Mouse (Mus musculus): ENCODE data around the gene Zfp865.
"Not testable (repeated sequence)": the region's sequence is repeated elsewhere in the genome, so short reads cannot be mapped to it uniquely, and the experiment has no call there.

Gene Zfp865

DNA sequence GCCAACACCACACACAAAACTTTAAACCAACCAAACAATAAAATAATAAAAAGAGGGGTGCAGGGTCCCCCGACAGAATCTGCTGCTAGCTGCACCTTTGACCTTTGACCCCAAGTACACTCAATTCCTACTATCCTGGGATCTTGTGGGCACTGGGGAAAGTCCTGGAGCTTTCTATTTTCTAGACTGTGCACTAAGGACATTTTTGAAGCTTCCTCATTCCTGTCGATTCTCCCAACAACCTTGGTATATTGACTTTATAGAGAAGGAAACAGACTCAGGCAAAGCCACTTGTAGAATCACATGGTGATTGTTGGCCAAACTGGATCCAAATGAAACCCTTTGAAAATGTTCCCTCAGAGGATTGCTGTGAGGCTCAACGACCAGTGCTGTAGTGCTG lies 4.1 kb upstream of the Zfp865 start:
- DNase-seq, result no peak

DNA sequence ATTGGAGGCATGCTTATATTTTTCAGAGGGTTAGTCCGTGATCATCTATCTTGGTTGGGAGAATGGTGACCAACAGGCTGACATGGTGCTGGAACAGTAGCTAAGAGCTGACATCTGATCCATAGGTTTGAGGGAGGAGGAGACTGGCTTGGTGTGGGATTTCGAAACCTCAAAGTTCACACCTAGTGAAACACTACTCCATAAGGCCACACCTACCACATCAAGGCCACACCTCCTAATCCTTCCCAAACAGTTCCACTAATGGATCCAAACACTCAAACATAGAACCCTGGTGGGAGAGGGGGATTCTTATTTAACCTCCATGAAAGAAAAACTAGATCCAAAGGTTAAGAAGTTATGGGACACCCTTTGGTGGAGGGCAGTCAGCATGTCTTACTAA lies 3.3 kb upstream of the Zfp865 start:
- no peak for DNase-seq

- DNase-seq, result peak in 1 of 2 experiments; percentile 39
Measured at GRCm38 (mm10) chr7:5017352-5017751, 2.8 kb upstream of the Zfp865 start.

DNA sequence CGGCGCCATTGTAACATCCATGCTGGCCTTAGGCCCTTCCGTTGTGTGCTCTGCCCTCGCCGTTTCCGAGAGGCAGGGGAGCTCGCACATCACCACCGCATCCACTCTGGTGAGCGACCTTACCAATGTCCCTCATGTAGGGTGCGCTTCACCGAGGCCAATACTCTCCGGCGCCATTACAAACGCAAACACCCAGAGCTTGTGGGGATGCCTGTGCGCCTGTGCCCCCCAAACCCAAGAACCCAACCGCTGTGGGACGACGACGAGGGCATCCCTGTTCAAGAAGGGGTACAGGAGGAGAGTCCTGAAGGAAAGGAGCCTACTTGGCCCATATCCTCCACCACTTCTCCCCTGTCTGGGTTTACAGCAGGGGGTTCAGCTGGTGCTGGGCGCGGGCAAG lies 2.2 kb upstream of the Zfp865 start:
- DNase-seq, result no peak

- not testable (repeated sequence) for DNase-seq
Measured at GRCm38 (mm10) chr7:5019576-5019975, 600 bp upstream of the Zfp865 start.

DNA sequence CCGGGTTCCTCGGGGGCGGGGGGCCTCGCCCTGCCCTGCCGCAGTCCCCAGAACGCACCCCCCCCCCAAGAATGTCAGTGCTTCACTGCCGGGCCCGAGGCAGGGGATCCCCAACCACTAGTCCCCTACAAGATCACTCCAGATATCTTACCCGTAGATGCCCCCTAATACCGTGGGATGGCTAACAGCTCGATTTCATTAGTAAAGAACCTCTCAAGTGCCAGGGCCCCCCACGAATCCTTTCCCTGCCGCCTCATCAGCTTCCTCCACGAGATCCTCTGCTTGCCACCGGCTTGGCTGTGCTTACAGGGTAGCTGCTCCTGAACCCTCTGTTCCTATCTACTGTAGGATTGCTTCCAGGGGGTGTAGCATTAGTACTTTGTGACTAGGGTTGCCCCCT lies 509 bp downstream of the Zfp865 start:
- DNase-seq, result no peak

DNA sequence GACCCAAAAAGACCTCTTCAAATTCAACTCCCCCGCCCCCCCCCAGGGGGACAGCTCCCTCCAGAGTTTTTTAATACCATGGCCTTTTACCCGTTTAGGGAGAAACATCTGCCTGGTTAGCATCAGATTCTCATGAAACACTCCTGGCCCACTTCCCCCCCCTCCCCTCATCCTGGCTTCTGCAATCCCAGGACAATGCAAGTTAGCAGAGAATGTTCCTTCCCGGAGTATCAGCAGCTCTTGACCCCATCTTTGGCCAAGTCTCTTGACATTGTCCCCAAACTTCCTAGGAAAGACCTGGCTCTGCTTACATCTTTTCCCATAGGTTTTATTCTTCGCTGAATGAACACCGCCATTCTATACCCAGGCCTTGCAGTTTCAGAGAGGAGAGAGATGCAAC lies 1.0 kb downstream of the Zfp865 start:
- DNase-seq, result no peak

- no peak for DNase-seq
Measured at GRCm38 (mm10) chr7:5029543-5029942, 9.4 kb downstream of the Zfp865 start.

- DNase-seq, result no peak
Measured at GRCm38 (mm10) chr7:5029946-5030345, 9.8 kb downstream of the Zfp865 start.

DNA sequence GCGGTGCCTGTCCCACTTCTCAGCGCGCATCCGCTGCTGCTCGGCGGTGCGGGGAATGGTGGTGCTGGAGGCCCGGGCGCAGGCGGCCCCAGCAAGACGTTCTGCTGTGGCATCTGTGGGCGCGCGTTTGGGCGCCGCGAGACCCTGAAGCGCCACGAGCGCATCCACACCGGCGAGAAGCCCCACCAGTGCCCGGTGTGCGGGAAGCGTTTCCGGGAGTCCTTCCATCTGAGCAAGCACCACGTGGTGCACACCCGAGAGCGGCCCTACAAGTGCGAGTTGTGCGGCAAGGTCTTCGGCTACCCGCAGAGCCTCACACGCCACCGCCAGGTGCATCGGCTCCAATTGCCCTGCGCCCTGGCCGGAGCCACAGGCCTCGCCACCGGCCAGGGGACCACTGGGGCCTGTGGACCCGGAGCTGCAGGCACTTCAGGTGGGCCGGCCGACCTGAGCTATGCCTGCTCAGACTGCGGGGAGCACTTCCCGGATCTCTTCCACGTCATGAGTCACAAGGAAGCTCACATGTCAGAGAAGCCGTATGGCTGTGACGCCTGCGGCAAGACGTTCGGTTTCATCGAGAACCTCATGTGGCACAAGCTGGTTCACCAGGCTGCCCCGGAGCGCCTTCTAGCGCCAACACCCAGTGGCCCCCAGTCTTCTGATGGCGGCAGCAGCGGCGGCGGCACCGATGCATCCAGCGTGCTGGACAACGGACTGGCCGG lies 10.5 kb downstream of the Zfp865 start:
- DNase-seq, result no peak

GRCm38 (mm10) chr7:5031496-5031895 lies 11.3 kb downstream of the Zfp865 start:
- no peak for DNase-seq

DNA sequence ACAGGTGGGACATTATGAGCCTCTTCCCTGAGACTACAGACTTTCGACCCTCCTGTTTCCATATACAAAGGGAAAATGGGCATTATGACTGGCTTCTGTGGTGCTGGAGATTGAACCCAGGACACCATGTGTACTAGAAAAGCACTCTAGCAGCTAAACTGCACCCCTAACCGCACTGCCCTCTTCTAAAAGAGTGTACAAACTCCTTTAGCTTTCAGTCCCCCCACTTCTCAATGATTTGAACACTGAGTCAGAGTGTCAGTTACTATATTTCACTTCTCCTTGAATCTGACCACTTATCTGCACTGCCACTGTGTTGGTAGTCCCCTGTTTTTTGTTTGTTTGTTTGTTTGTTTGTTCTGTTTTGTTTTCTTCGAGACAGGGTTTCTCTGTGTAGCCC lies 13.6 kb downstream of the Zfp865 start, which contains the start of gene 4632433K11Rik:
Gene 4632433K11Rik, plus strand, starts transcription at position 301 of the 400 bp plus-strand sequence.
- no peak for DNase-seq

GRCm38 (mm10) chr7:5035628-5036027 lies 15.5 kb downstream of the Zfp865 start:
- DNase-seq, result no peak

DNA sequence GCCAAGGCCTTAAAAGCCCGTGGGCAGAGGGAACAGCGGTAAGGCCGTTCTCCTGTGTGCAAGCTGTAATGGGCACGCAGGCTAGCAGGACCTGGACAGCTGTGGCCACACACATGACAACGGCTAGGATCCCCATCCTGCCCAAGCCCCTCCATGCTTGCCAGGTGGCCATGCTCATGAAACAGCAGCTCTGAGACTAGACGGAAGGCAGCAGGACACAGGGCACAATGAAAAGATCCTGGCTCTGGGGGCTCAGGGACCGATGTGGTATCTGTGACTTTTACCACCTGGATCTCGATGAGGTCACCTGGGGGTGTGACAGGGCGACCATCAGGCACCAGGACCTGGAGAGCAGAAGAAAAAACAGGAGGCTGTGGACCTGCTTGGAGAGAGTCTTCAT lies 16.0 kb downstream of the Zfp865 start:
- DNase-seq, result no peak

- DNase-seq, result no peak
Measured at GRCm38 (mm10) chr7:5037026-5037425, 16.9 kb downstream of the Zfp865 start.

- no peak for DNase-seq
Measured at GRCm38 (mm10) chr7:5037467-5037866, 17.3 kb downstream of the Zfp865 start.

- DNase-seq, result peak; percentile 96
Measured at GRCm38 (mm10) chr7:5038109-5038732, 18.0 kb downstream of the Zfp865 start, which contains the start of gene Zfp784. Zfp784 (minus strand) TSS chr7:5038446.

GRCm38 (mm10) chr7:5038940-5039339 lies 18.8 kb downstream of the Zfp865 start:
- no peak for DNase-seq

DNA sequence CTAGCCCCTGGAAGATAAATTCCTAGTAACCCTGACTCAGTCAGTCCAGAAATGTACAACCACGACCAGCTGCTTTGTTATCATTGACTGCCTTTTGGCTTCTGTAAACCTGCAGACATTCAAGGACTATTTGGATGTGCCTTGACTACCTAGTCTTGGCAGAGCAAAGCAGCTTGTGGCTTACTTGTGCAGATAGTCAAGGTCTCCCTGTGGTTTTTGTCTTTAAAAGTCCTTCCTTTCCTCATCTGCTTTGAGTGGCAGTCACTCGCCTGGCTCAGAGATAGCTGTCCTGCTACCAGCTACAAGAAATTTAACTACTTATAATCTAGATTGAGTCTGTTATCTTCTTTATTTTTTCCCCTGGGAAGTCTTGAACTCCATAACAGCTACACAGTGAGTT lies 24.8 kb downstream of the Zfp865 start:
- no peak for DNase-seq

DNA sequence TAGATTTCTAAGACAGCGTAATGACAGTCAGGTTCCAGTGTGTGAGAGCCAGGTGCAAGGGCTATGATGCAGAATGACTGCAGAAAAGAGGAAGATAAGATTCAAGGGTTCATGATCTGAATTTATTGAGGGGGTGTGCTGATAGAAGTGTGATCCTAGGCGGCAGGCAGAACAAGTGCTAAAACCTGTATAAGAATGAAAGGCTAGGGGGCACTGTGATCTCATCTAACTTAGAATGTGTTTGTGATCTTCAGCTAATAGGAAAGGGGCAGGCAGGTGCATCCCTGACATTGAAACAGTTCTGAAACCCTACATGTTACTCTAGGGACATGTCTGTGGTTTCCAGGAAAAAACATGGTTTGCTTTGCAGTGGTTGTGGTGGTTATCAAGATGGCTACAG lies 25.9 kb downstream of the Zfp865 start:
- no peak for DNase-seq

DNA sequence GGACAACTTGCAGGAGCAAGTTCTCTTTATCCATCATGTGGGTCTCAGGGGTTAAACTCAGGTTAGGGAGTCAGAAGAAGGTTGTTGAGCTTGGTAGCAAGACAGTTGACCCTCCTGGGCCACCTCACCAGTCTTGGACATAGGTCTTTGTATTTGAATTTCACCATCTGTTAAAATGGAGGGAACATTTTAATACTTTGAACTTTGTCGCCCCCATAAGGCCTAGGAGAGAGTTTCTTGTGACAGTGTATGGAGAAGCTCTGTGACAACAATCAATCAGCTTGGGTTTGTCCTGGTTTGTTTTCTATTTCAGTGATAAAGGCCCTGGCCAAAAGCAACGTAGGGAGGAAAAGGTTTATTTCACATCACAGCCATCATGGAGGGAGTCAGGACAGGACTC lies 27.1 kb downstream of the Zfp865 start:
- peak in 1 of 2 experiments; percentile 53 for DNase-seq

GRCm38 (mm10) chr7:5051193-5052192 lies 31.3 kb downstream of the Zfp865 start, which contains the start of gene Zfp580:
Zfp580 (plus strand) TSS chr7:5051538.
- DNase-seq, result peak; percentile 88 to 90

DNA sequence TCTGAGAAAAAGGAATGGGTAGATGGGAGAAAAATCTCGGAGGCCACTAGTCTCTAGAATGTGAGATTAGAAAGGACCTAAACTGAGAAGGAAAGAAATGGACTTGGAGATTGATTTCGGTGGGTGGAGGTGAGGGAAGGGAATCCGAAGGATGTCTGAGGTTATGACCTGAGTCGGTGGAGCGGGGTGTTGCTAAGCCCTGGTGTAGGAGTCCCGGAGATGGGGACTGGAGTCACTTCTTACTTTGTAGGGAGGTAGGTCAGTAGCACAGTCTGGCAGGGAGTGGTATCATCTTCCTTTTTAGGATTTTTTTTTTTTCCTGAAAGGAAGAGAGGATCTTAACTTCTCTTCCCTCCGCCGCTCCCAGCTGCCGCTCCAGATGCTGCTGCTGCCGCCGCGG lies 32.3 kb downstream of the Zfp865 start:
- DNase-seq, result no peak
